Mouse (Mus musculus): ENCODE data around the gene Fbxw5.
A peak's percentile ranks its signal among the peaks of the same experiment; 100 is the strongest.

Gene Fbxw5

GRCm38 (mm10) chr2:25500576-25501405, at the start of gene Fbxw5:
TSS of gene Fbxw5 (plus strand) at chr2:25500750.
- peak; percentile 88 for DNase-seq (ENCODE audit: low spot score)

GRCm38 (mm10) chr2:25450853-25451647, 49.5 kb upstream of the Fbxw5 start:
- no peak for DNase-seq (ENCODE audit: low spot score)

- no peak for DNase-seq (ENCODE audit: low spot score)
Observed at GRCm38 (mm10) chr2:25452951-25453350, 47.6 kb upstream of the Fbxw5 start.

GRCm38 (mm10) chr2:25456205-25456953, 44.2 kb upstream of the Fbxw5 start, which contains the start of gene Clic3:
TSS of gene Clic3 (plus strand) at chr2:25456838.
- DNase-seq (ENCODE audit: low spot score) = no peak

GRCm38 (mm10) chr2:25457022-25457896, 43.3 kb upstream of the Fbxw5 start:
- no peak for DNase-seq (ENCODE audit: low spot score)

GRCm38 (mm10) chr2:25458911-25459310, 41.6 kb upstream of the Fbxw5 start:
- no peak for DNase-seq (ENCODE audit: low spot score)

GRCm38 (mm10) chr2:25460135-25460534, 40.4 kb upstream of the Fbxw5 start:
- DNase-seq (ENCODE audit: low spot score) = no peak

- peak; percentile 90 for DNase-seq (ENCODE audit: low spot score)
Observed at GRCm38 (mm10) chr2:25460551-25461309, 39.8 kb upstream of the Fbxw5 start, which contains the start of gene Paxx. TSS of gene Paxx (minus strand) at chr2:25461094.

- no peak for DNase-seq (ENCODE audit: low spot score)
Observed at GRCm38 (mm10) chr2:25461407-25461806, 39.1 kb upstream of the Fbxw5 start.

- no peak for DNase-seq (ENCODE audit: low spot score)
Observed at GRCm38 (mm10) chr2:25463630-25464029, 36.9 kb upstream of the Fbxw5 start.

- no peak for DNase-seq (ENCODE audit: low spot score)
Observed at GRCm38 (mm10) chr2:25465256-25465655, 35.3 kb upstream of the Fbxw5 start.

GRCm38 (mm10) chr2:25465816-25466635, 34.5 kb upstream of the Fbxw5 start:
- DNase-seq (ENCODE audit: low spot score) = no peak

GRCm38 (mm10) chr2:25467606-25468303, 32.8 kb upstream of the Fbxw5 start:
- DNase-seq (ENCODE audit: low spot score) = peak; percentile 37

GRCm38 (mm10) chr2:25468962-25469915, 31.3 kb upstream of the Fbxw5 start:
- no peak for DNase-seq (ENCODE audit: low spot score)

- no peak for DNase-seq (ENCODE audit: low spot score)
Observed at GRCm38 (mm10) chr2:25469969-25470368, 30.6 kb upstream of the Fbxw5 start, which contains the start of gene Ptgds. TSS of gene Ptgds (minus strand) at chr2:25470046.

GRCm38 (mm10) chr2:25472550-25472949, 28.0 kb upstream of the Fbxw5 start:
- no peak for DNase-seq (ENCODE audit: low spot score)

GRCm38 (mm10) chr2:25477541-25477940, 23.0 kb upstream of the Fbxw5 start:
- DNase-seq (ENCODE audit: low spot score) = no peak

Measured in testis, postnatal 14 days (tissue).